Mouse (Mus musculus) limb, embryonic 11.5 days (tissue): ENCODE results near the gene Ikzf4. TPM values are rescaled to one million over a fixed set of nuclear protein-coding genes. Genes with fewer than 3 reads are reported as not detected.

ENCODE experiments used
- ATAC-seq: fragments of 200-750 bp; cut with Nextera tagmentation; 2 replicates; pipeline ENCODE4 v1.8.0; 2017; ENCODE audit warnings: low read depth; ENCODE audit not compliant: insufficient number of reproducible peaks, low FRiP score, low TSS enrichment
- DNase-seq: peaks from one replicate; pipeline ENCODE4 v3.0.0-alpha.2; 2015; ENCODE audit warnings: low spot score
- H3K27ac ChIP-seq: fragments of 300-500 bp; sonication (generic); replicated peaks from 2 replicates; pipeline ENCODE4 v1.5.1; 2014; ENCODE audit warnings: low read depth, mild to moderate bottlenecking, low read length
- H3K27me3 ChIP-seq: fragments of 300-500 bp; sonication (generic); 2 replicates; pipeline ENCODE4 v1.6.1; 2014; ENCODE audit warnings: mild to moderate bottlenecking, low read length, mixed read lengths; ENCODE audit not compliant: control insufficient read depth, insufficient read depth
- H3K36me3 ChIP-seq: fragments of 300-500 bp; sonication (generic); 2 replicates; pipeline ENCODE4 v1.6.1; 2014; ENCODE audit warnings: mild to moderate bottlenecking, low read length, moderate library complexity, mixed read lengths; ENCODE audit not compliant: control insufficient read depth, insufficient read depth
- H3K4me1 ChIP-seq: fragments of 300-500 bp; sonication (generic); 2 replicates; pipeline ENCODE4 v1.6.1; 2014; ENCODE audit warnings: low read length, mixed read lengths; ENCODE audit not compliant: control insufficient read depth, insufficient read depth
- H3K4me2 ChIP-seq: fragments of 300-500 bp; sonication (generic); 2 replicates; pipeline ENCODE4 v1.6.1; 2014; ENCODE audit warnings: low read depth, mild to moderate bottlenecking, moderate library complexity; ENCODE audit not compliant: severe bottlenecking
- H3K4me3 ChIP-seq: fragments of 300-500 bp; sonication (generic); 2 replicates; pipeline ENCODE4 v1.5.1; 2014; ENCODE audit warnings: low read depth, low read length
- H3K9ac ChIP-seq: fragments of 300-500 bp; sonication (generic); 2 replicates; pipeline ENCODE4 v1.6.1; 2014; ENCODE audit warnings: mild to moderate bottlenecking, low read length
- H3K9me3 ChIP-seq: fragments of 300-500 bp; sonication (generic); 2 replicates; pipeline ENCODE4 v1.6.1; 2016; ENCODE audit warnings: low read length; ENCODE audit not compliant: control insufficient read depth
- WGBS: fragments of 180-500 bp; shearing (Covaris S2); extraction: QIAGEN DNeasy Blood & Tissue Kit; methylation state at CpG from one replicate; pipeline ENCODE4 v1.1.7; 2014; 5-methylcytosine and 5-hydroxymethylcytosine counted together
- polyA plus RNA-seq: library from polyadenylated mRNA; unstranded; fragments of >200 nt; fragmentation: Nextera tagmentation; extraction: Ambion mirVana; gene quantifications from 2 replicates; pipeline ENCODE4 v1.2.1, GENCODE M21; 2014

The Ikzf4 gene
- polyA plus RNA-seq, 1 experiment from 2014 or later, result 3.4 TPM

- H3K36me3 ChIP-seq, result no peaks in the 10 kb centered on the region
- H3K9me3 ChIP-seq, result no peaks in the 10 kb centered on the region
- peak overlapping the region; percentile 43; the same call in 1 of the 2 replicates for H3K9ac ChIP-seq
- no peak overlapping the region for H3K27ac ChIP-seq
- H3K4me1 ChIP-seq, result peaks cover 4% of the 10 kb centered on the region; the same call in 1 of the 2 replicates
- H3K27me3 ChIP-seq, result no peaks in the 10 kb centered on the region
- 7% methylated on average over 12 of the region's 13 CpGs for WGBS
- peak overlapping the region; percentile 48 for H3K4me3 ChIP-seq
- peak; percentile 54 for DNase-seq
- H3K4me2 ChIP-seq, result peak overlapping the region; percentile 72
- peak; percentile 65; the same call in 1 of the 2 replicates for ATAC-seq
These were observed 623 bp upstream of the Ikzf4 start for GRCm38 (mm10) chr10:128646139-128647089.

GRCm38 (mm10) chr10:128642749-128643148, 3.0 kb downstream of the Ikzf4 start:
- Histone ChIP-seq H3K4me3 (no peak overlapping the region), H3K9ac (no peak overlapping the region), H3K4me1 (peaks cover 4% of the 10 kb centered on the region; the same call in 1 of the 2 replicates), H3K4me2 (no peak overlapping the region), H3K9me3 (no peaks in the 10 kb centered on the region), H3K27me3 (no peaks in the 10 kb centered on the region), H3K27ac (no peak overlapping the region), H3K36me3 (no peaks in the 10 kb centered on the region)
- no peak for ATAC-seq
- DNase-seq, result no peak
- WGBS, result 91% methylated on average over 6 of the region's 6 CpGs

- Histone ChIP-seq H3K36me3 (no peaks in the 10 kb centered on the region), H3K27me3 (no peaks in the 10 kb centered on the region), H3K4me1 (peaks cover 4% of the 10 kb centered on the region; the same call in 1 of the 2 replicates), H3K27ac (no peak overlapping the region), H3K9ac (no peak overlapping the region), H3K4me2 (no peak overlapping the region), H3K4me3 (no peak overlapping the region), H3K9me3 (no peaks in the 10 kb centered on the region)
- DNase-seq (no peak), ATAC-seq (no peak)
- WGBS, result 82% methylated on average over 7 of the region's 7 CpGs
These were observed 3.9 kb downstream of the Ikzf4 start for GRCm38 (mm10) chr10:128641871-128642270.

- 94% methylated on average over 15 of the region's 15 CpGs for WGBS
- no peak overlapping the region for H3K4me3 ChIP-seq
- H3K4me1 ChIP-seq, result no peaks in the 10 kb centered on the region
- no peak for DNase-seq
- no peak overlapping the region for H3K4me2 ChIP-seq
- no peak overlapping the region for H3K9ac ChIP-seq
- H3K36me3 ChIP-seq, result no peaks in the 10 kb centered on the region
- no peak overlapping the region for H3K27ac ChIP-seq
- H3K27me3 ChIP-seq, result no peaks in the 10 kb centered on the region
- no peak for ATAC-seq
- no peaks in the 10 kb centered on the region for H3K9me3 ChIP-seq
These were observed 4.9 kb downstream of the Ikzf4 start for GRCm38 (mm10) chr10:128640891-128641290.

GRCm38 (mm10) chr10:128639999-128640398, 5.8 kb downstream of the Ikzf4 start:
- no peaks in the 10 kb centered on the region for H3K9me3 ChIP-seq
- no peak overlapping the region for H3K4me3 ChIP-seq
- no peaks in the 10 kb centered on the region for H3K36me3 ChIP-seq
- DNase-seq, result no peak
- H3K4me1 ChIP-seq, result no peaks in the 10 kb centered on the region
- H3K27ac ChIP-seq, result no peak overlapping the region
- no peak overlapping the region for H3K9ac ChIP-seq
- no peak for ATAC-seq
- no peak overlapping the region for H3K4me2 ChIP-seq
- 92% methylated on average over 14 of the region's 14 CpGs for WGBS
- no peaks in the 10 kb centered on the region for H3K27me3 ChIP-seq

GRCm38 (mm10) chr10:128637011-128637410, 8.8 kb downstream of the Ikzf4 start:
- Histone ChIP-seq H3K4me3 (no peak overlapping the region), H3K27ac (no peak overlapping the region), H3K4me2 (no peak overlapping the region), H3K36me3 (peaks cover 2% of the 10 kb centered on the region; the same call in 1 of the 2 replicates), H3K9me3 (no peaks in the 10 kb centered on the region), H3K4me1 (no peaks in the 10 kb centered on the region), H3K9ac (no peak overlapping the region), H3K27me3 (no peaks in the 10 kb centered on the region)
- ATAC-seq (no peak), DNase-seq (no peak)
- WGBS, result 34% methylated on average over 11 of the region's 11 CpGs

- no peak overlapping the region for H3K4me3 ChIP-seq
These were observed 9.2 kb downstream of the Ikzf4 start for GRCm38 (mm10) chr10:128636561-128636960.

GRCm38 (mm10) chr10:128635697-128636096, 10.1 kb downstream of the Ikzf4 start:
- ATAC-seq, result no peak
- H3K4me3 ChIP-seq, result no peak overlapping the region

More at GRCm38 (mm10) chr10:128636561-128636960, 9.2 kb downstream of the Ikzf4 start:
- DNase-seq, result no peak
- no peak for ATAC-seq
- H3K9ac ChIP-seq, result no peak overlapping the region
- no peak overlapping the region for H3K4me2 ChIP-seq
- H3K4me1 ChIP-seq, result no peaks in the 10 kb centered on the region
- 61% methylated on average over 6 of the region's 6 CpGs for WGBS
- no peaks in the 10 kb centered on the region for H3K27me3 ChIP-seq
- no peak overlapping the region for H3K27ac ChIP-seq
- no peaks in the 10 kb centered on the region for H3K9me3 ChIP-seq
- H3K36me3 ChIP-seq, result peaks cover 2% of the 10 kb centered on the region; the same call in 1 of the 2 replicates

More at GRCm38 (mm10) chr10:128635697-128636096, 10.1 kb downstream of the Ikzf4 start:
- Histone ChIP-seq H3K4me2 (no peak overlapping the region), H3K27me3 (no peaks in the 10 kb centered on the region), H3K27ac (no peak overlapping the region), H3K9ac (no peak overlapping the region), H3K9me3 (no peaks in the 10 kb centered on the region), H3K4me1 (no peaks in the 10 kb centered on the region), H3K36me3 (peaks cover 2% of the 10 kb centered on the region; the same call in 1 of the 2 replicates)
- DNase-seq, result no peak
- WGBS, result 94% methylated on average over 13 of the region's 13 CpGs
